Mouse (Mus musculus) midbrain, postnatal 0 days (tissue): ENCODE data around the gene Dstyk. TPM values are rescaled to one million over a fixed set of nuclear protein-coding genes. Genes with fewer than 3 reads are reported as not detected.
"Not testable (repeated sequence)": the region's sequence is repeated elsewhere in the genome, so short reads cannot be mapped to it uniquely, and the experiment has no call there.

Experiments used
- ATAC-seq: fragments of 200-750 bp; cut with Nextera tagmentation; 2 replicates; pipeline ENCODE4 v1.8.0; 2017; ENCODE audit warnings: moderate number of reproducible peaks, mild to moderate bottlenecking, moderate TSS enrichment, moderate library complexity; ENCODE audit not compliant: low FRiP score
- DNase-seq: peaks from one replicate; pipeline ENCODE4 v3.0.0-alpha.2; 2015; ENCODE audit warnings: low spot score
- H3K27ac ChIP-seq: fragments of 300-500 bp; sonication (generic); 2 replicates; pipeline ENCODE4 v1.5.1; 2014; ENCODE audit warnings: low read depth, mild to moderate bottlenecking, low read length, mixed read lengths
- H3K27me3 ChIP-seq: fragments of 300-500 bp; sonication (generic); 2 replicates; pipeline ENCODE4 v1.6.1; 2014; ENCODE audit warnings: low read length, control low read depth, mixed read lengths; ENCODE audit not compliant: insufficient read depth
- H3K36me3 ChIP-seq: fragments of 300-500 bp; sonication (generic); 2 replicates; pipeline ENCODE4 v1.6.1; 2014; ENCODE audit warnings: low read length, control low read depth, mixed read lengths; ENCODE audit not compliant: insufficient read depth
- H3K4me1 ChIP-seq: fragments of 300-500 bp; sonication (generic); 2 replicates; pipeline ENCODE4 v1.6.1; 2014; ENCODE audit warnings: mild to moderate bottlenecking, control low read depth, antibody characterized with exemption, low read length, mixed read lengths; ENCODE audit not compliant: insufficient read depth
- H3K4me2 ChIP-seq: fragments of 300-500 bp; sonication (generic); 2 replicates; pipeline ENCODE4 v1.6.1; 2014; ENCODE audit warnings: low read depth, mild to moderate bottlenecking, low read length, mixed read lengths; ENCODE audit not compliant: poor library complexity, severe bottlenecking
- H3K4me3 ChIP-seq: fragments of 300-500 bp; sonication (generic); 2 replicates; pipeline ENCODE4 v1.5.1; 2014; ENCODE audit warnings: low read depth, mild to moderate bottlenecking, low read length, moderate library complexity
- H3K9ac ChIP-seq: fragments of 300-500 bp; sonication (generic); replicated peaks from 2 replicates; pipeline ENCODE4 v1.6.1; 2014; ENCODE audit warnings: mild to moderate bottlenecking, low read length, moderate library complexity, mixed read lengths; ENCODE audit not compliant: poor library complexity, severe bottlenecking
- H3K9me3 ChIP-seq: fragments of 300-500 bp; sonication (generic); 2 replicates; pipeline ENCODE4 v1.6.1; 2016; ENCODE audit warnings: low read length, control low read depth
- CTCF ChIP-seq: IDR thresholded peaks from 2 replicates; pipeline ENCODE4 v1.5.1; 2016; ENCODE audit warnings: antibody characterized with exemption, mild to moderate bottlenecking
- WGBS: fragments of 180-500 bp; shearing (Covaris S2); extraction: QIAGEN DNeasy Blood & Tissue Kit; methylation state at CpG from one replicate; pipeline ENCODE4 v1.1.7; 2014; 5-methylcytosine and 5-hydroxymethylcytosine counted together
- polyA plus RNA-seq: library from polyadenylated mRNA; unstranded; fragments of >200 nt; fragmentation: Nextera tagmentation; extraction: Ambion mirVana; gene quantifications from 2 replicates; pipeline ENCODE4 v1.2.1, GENCODE M21; 2015
- total RNA-seq: library from RNA; depleted of rRNA; stranded (reverse); fragments of >200 nt; gene quantifications from 2 replicates; pipeline ENCODE4 v1.2.3, GENCODE M21; 2014

Dstyk gene
- total and polyA plus RNA-seq, 2 experiments from 2014 or later, result 5.6 to 21.2 TPM

- 89% methylated on average over 7 of the region's 7 CpGs for WGBS
Measured at GRCm38 (mm10) chr1:132469519-132469918, 52.2 kb downstream of the Dstyk start.

GRCm38 (mm10) chr1:132470031-132470430 is 52.7 kb downstream of the Dstyk start:
- not testable (repeated sequence) for H3K9me3 ChIP-seq, DNase-seq, ATAC-seq, H3K4me3 ChIP-seq, H3K27ac ChIP-seq, H3K9ac ChIP-seq, H3K4me1 ChIP-seq, H3K4me2 ChIP-seq, H3K27me3 ChIP-seq, H3K36me3 ChIP-seq
- 92% methylated on average over 1 of the region's 1 CpGs for WGBS

More at GRCm38 (mm10) chr1:132469519-132469918, 52.2 kb downstream of the Dstyk start:
- no peaks in the 10 kb centered on the region for H3K4me1 ChIP-seq
- peak; percentile 22; the same call in 1 of the 2 replicates for TF ChIP-seq CTCF
- no peak overlapping the region for H3K9ac ChIP-seq
- peaks cover 4% of the 10 kb centered on the region for H3K36me3 ChIP-seq
- DNase-seq (no peak), ATAC-seq (no peak)
- no peak overlapping the region for H3K27ac ChIP-seq
- no peaks in the 10 kb centered on the region for H3K27me3 ChIP-seq
- H3K9me3 ChIP-seq, result no peaks in the 10 kb centered on the region
- H3K4me3 ChIP-seq, result no peak overlapping the region
- no peak overlapping the region for H3K4me2 ChIP-seq

- H3K9ac ChIP-seq, result no peak overlapping the region
- WGBS, result 93% methylated on average over 2 of the region's 2 CpGs
- DNase-seq, result no peak
- TF ChIP-seq CTCF, result no peak
- no peak overlapping the region for H3K4me2 ChIP-seq
- H3K27ac ChIP-seq, result no peak overlapping the region
- H3K27me3 ChIP-seq, result no peaks in the 10 kb centered on the region
- no peaks in the 10 kb centered on the region for H3K36me3 ChIP-seq
- no peak for ATAC-seq
- no peaks in the 10 kb centered on the region for H3K9me3 ChIP-seq
- H3K4me3 ChIP-seq, result no peak overlapping the region
- H3K4me1 ChIP-seq, result no peaks in the 10 kb centered on the region
Measured at GRCm38 (mm10) chr1:132471032-132471431, 53.7 kb downstream of the Dstyk start.

GRCm38 (mm10) chr1:132471499-132471898 is 54.1 kb downstream of the Dstyk start:
- H3K9ac ChIP-seq, result no peak overlapping the region
- no peak for TF ChIP-seq CTCF
- H3K4me1 ChIP-seq, result no peaks in the 10 kb centered on the region
- no peaks in the 10 kb centered on the region for H3K27me3 ChIP-seq
- H3K4me3 ChIP-seq, result no peak overlapping the region
- no peak overlapping the region for H3K4me2 ChIP-seq
- H3K36me3 ChIP-seq, result no peaks in the 10 kb centered on the region
- no peak overlapping the region for H3K27ac ChIP-seq
- WGBS, result 88% methylated on average over 5 of the region's 5 CpGs
- DNase-seq, result no peak
- no peak for ATAC-seq
- no peaks in the 10 kb centered on the region for H3K9me3 ChIP-seq

GRCm38 (mm10) chr1:132472537-132472936 is 55.2 kb downstream of the Dstyk start:
- H3K4me1 ChIP-seq, result no peaks in the 10 kb centered on the region
- H3K9ac ChIP-seq, result no peak overlapping the region
- ATAC-seq, result no peak
- no peak overlapping the region for H3K4me2 ChIP-seq
- H3K36me3 ChIP-seq, result no peaks in the 10 kb centered on the region
- peak; percentile 68 for TF ChIP-seq CTCF
- H3K27me3 ChIP-seq, result no peaks in the 10 kb centered on the region
- WGBS, result 61% methylated on average over 5 of the region's 5 CpGs
- DNase-seq, result peak; percentile 44
- H3K27ac ChIP-seq, result no peak overlapping the region
- H3K4me3 ChIP-seq, result no peak overlapping the region
- no peaks in the 10 kb centered on the region for H3K9me3 ChIP-seq

- H3K4me2 ChIP-seq, result no peak overlapping the region
- no peak overlapping the region for H3K9ac ChIP-seq
- ATAC-seq (no peak), DNase-seq (no peak)
- 57% methylated on average over 1 of the region's 1 CpGs for WGBS
- no peak overlapping the region for H3K4me3 ChIP-seq
- no peaks in the 10 kb centered on the region for H3K36me3 ChIP-seq
- no peak for TF ChIP-seq CTCF
- no peaks in the 10 kb centered on the region for H3K4me1 ChIP-seq
- no peaks in the 10 kb centered on the region for H3K9me3 ChIP-seq
- no peak overlapping the region for H3K27ac ChIP-seq
- H3K27me3 ChIP-seq, result no peaks in the 10 kb centered on the region
Measured at GRCm38 (mm10) chr1:132474496-132474895, 57.1 kb downstream of the Dstyk start.
